Mouse (Mus musculus) hindbrain, embryonic 16.5 days (tissue): ENCODE measurements around the gene Vamp2. TPM values are rescaled to one million over a fixed set of nuclear protein-coding genes. Genes with fewer than 3 reads are reported as not detected.

Source experiments
- ATAC-seq: fragments of 200-750 bp; cut with Nextera tagmentation; 2 replicates; pipeline ENCODE4 v1.8.0; 2017; ENCODE audit warnings: moderate TSS enrichment, moderate library complexity
- H3K27ac ChIP-seq: fragments of 300-500 bp; sonication (generic); 2 replicates; pipeline ENCODE4 v1.5.1; 2014; ENCODE audit warnings: low read depth, mild to moderate bottlenecking, control low read depth, low read length, moderate library complexity
- H3K27me3 ChIP-seq: fragments of 300-500 bp; sonication (generic); replicated peaks from 2 replicates; pipeline ENCODE4 v1.6.1; 2014; ENCODE audit warnings: low read length; ENCODE audit not compliant: control insufficient read depth, insufficient read depth
- H3K36me3 ChIP-seq: fragments of 300-500 bp; sonication (generic); 2 replicates; pipeline ENCODE4 v1.6.1; 2014; ENCODE audit warnings: mild to moderate bottlenecking, low read length, moderate library complexity, mixed read lengths; ENCODE audit not compliant: control insufficient read depth, insufficient read depth
- H3K4me1 ChIP-seq: fragments of 300-500 bp; sonication (generic); 2 replicates; pipeline ENCODE4 v1.6.1; 2014; ENCODE audit warnings: low read depth, low read length; ENCODE audit not compliant: control insufficient read depth, insufficient read depth
- H3K4me2 ChIP-seq: fragments of 300-500 bp; sonication (generic); 2 replicates; pipeline ENCODE4 v1.6.1; 2014; ENCODE audit warnings: mild to moderate bottlenecking, low read length, control low read depth, moderate library complexity
- H3K4me3 ChIP-seq: fragments of 300-500 bp; sonication (generic); 2 replicates; pipeline ENCODE4 v1.5.1; 2014; ENCODE audit warnings: mild to moderate bottlenecking, low read length, control low read depth, moderate library complexity
- H3K9ac ChIP-seq: fragments of 300-500 bp; sonication (generic); 2 replicates; pipeline ENCODE4 v1.6.1; 2014; ENCODE audit warnings: low read depth, mild to moderate bottlenecking, control low read depth, low read length, moderate library complexity
- H3K9me3 ChIP-seq: fragments of 300-500 bp; sonication (generic); 2 replicates; pipeline ENCODE4 v1.6.1; 2014; ENCODE audit warnings: mild to moderate bottlenecking, low read length, moderate library complexity; ENCODE audit not compliant: control insufficient read depth
- WGBS: fragments of 180-500 bp; shearing (Covaris S2); extraction: QIAGEN DNeasy Blood & Tissue Kit; methylation state at CpG from one replicate; pipeline ENCODE4 v1.1.7; 2014; 5-methylcytosine and 5-hydroxymethylcytosine counted together
- polyA plus RNA-seq: library from polyadenylated mRNA; unstranded; fragments of >200 nt; fragmentation: Nextera tagmentation; extraction: Ambion mirVana; gene quantifications from 2 replicates; pipeline ENCODE4 v1.2.1, GENCODE M21; 2015

Gene Vamp2
- polyA plus RNA-seq, 1 experiment from 2014 or later, result 402 TPM

DNA sequence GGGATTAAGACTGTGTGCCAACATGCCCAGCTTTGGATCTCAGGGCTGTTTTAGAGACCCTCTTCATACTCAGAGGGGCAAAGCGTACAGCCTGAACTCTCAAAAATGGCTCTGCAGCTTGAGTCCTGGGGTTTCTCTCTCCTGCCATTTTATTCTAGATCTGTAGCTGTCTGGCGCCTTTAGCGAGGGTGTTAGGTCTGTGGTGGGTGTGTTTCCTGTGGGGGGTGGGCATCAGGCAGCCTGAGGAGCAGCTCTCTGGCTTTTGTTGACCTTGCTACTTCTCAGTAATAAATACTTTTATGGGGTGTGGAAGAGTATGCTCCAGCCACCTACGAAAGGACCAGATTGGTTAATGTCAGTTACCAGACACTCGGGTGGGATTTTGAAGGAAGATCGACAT lies 10.2 kb upstream of the Vamp2 start:
- no peak for ATAC-seq
- Histone ChIP-seq H3K27ac (no peak overlapping the region), H3K4me3 (no peak overlapping the region), H3K27me3 (no peaks in the 10 kb centered on the region), H3K36me3 (no peaks in the 10 kb centered on the region), H3K4me2 (no peak overlapping the region), H3K9ac (no peak overlapping the region), H3K4me1 (0 out of 2 replicates have a peak, but pooled peaks cover 4% of the 10 kb centered on the region), H3K9me3 (no peaks in the 10 kb centered on the region)
- 83% methylated on average over 6 of the region's 6 CpGs for WGBS

DNA sequence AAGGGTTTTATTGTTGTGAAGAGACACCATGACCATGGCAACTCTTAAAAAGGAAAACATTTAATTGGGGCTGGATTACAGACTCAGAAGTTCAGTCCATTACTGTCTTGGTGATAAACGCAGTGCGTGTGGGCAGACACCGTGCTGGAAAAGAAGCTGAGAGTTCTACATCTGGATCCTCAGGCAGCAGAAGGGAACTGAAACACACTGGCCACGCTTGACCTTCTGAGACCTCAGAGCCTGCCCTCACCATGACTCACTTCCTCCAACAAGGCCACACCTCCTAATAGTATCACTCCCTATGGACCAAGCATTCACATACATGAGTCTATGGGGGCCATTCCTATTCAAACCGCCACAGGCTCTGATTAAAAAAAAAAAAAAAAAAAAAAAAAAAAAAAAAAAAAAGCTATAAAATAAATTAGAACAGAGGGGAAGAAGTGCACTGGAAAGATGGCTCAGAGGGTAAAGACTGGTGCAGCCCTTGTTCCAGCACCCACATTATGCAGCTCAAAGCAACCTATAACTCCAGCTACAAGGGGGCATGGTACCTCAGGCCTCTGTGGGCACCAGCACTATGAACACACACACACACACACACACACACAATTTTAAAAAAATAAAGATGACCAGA lies 9.4 kb upstream of the Vamp2 start:
- Histone ChIP-seq H3K4me3 (no peak overlapping the region), H3K4me1 (0 out of 2 replicates have a peak, but pooled peaks cover 4% of the 10 kb centered on the region), H3K9ac (no peak overlapping the region), H3K9me3 (no peaks in the 10 kb centered on the region), H3K36me3 (no peaks in the 10 kb centered on the region), H3K27ac (no peak overlapping the region), H3K27me3 (no peaks in the 10 kb centered on the region), H3K4me2 (no peak overlapping the region)
- no peak for ATAC-seq
- 85% methylated on average over 5 of the region's 5 CpGs for WGBS

DNA sequence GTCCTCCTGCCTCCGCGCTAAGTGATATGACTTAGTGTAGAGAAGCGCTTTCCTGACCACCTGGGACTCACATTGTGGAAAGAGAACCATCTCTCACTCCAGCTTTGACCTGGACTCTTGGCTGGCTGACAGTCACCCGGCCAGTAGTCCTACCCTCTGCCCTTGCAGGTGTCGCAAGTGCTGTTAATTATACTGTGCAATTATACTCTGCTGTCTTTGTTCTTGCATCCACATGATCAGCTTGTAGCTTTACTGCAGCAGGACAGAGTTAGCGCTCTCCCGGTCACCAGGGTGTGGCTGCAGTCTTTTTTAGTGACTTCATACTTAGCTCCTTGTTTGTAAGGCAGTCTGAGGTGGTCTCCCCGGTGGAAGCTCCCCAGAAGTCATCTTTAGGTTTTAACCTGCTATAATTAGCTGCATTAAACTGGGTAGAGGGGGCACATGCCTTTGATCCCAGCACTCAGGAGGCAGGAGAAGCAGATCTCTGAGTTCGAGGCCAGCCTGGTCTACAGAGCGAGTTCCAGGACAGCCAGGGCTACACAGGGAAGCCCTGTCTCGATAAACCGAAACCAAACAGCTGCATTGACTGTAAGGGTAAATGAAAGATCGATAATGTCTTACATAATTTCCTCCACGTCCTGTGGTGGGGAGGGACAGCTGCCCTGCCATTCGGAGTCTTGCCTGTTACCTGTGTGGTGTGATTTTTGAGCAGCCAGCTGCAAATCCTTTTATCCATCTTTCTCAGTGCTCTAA lies 8.0 kb upstream of the Vamp2 start:
- Histone ChIP-seq H3K27ac (no peak overlapping the region), H3K4me2 (no peak overlapping the region), H3K36me3 (no peaks in the 10 kb centered on the region), H3K9me3 (no peaks in the 10 kb centered on the region), H3K9ac (no peak overlapping the region), H3K4me3 (no peak overlapping the region), H3K4me1 (no peaks in the 10 kb centered on the region), H3K27me3 (no peaks in the 10 kb centered on the region)
- WGBS, result 83% methylated on average over 15 of the region's 15 CpGs
- ATAC-seq, result no peak

DNA sequence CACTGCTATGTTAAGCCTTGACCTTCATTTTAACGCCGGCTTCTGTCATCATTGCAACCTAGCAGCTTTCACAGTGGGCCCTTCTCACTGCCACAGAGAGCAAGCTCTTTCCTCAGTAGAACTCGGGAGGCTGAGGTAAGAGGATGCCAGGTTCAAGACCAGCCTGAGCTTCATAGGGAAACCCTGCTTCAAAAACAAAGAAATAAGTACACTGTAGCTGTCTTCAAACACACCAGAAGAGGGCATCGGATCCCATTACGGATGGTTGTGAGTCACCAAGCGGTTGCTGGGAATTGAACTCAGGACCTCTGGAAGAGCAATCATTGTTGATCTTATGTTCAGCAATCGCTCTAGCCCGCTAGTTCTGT lies 7.5 kb upstream of the Vamp2 start:
- Histone ChIP-seq H3K27me3 (no peaks in the 10 kb centered on the region), H3K27ac (no peak overlapping the region), H3K9me3 (no peaks in the 10 kb centered on the region), H3K9ac (no peak overlapping the region), H3K4me1 (no peaks in the 10 kb centered on the region), H3K4me2 (no peak overlapping the region), H3K36me3 (no peaks in the 10 kb centered on the region), H3K4me3 (no peak overlapping the region)
- no peak for ATAC-seq
- 91% methylated on average over 8 of the region's 8 CpGs for WGBS

DNA sequence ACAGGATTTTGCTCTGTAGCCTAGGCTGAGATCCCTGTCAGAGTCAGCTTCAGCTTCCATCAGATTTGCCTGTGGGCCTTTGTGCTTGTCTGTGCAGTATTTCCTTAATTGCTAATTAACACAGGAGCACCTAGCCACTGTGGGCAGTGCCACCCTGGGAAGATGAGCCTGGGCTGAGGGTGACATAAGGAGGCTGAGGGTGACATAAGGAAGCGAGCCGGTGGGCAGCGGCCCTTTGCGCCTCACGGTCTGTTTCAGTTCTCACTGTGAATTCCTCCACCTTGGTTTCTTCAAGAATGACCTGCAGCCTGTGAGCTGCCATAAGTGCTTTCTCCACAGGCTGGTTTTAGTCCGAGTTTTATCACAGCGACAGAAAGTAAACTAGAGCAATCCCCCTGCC lies 6.7 kb upstream of the Vamp2 start:
- no peak overlapping the region for H3K27ac ChIP-seq
- H3K4me1 ChIP-seq, result no peaks in the 10 kb centered on the region
- 93% methylated on average over 7 of the region's 7 CpGs for WGBS
- H3K9me3 ChIP-seq, result no peaks in the 10 kb centered on the region
- H3K27me3 ChIP-seq, result no peaks in the 10 kb centered on the region
- H3K9ac ChIP-seq, result no peak overlapping the region
- ATAC-seq, result no peak
- H3K4me2 ChIP-seq, result no peak overlapping the region
- no peak overlapping the region for H3K4me3 ChIP-seq
- H3K36me3 ChIP-seq, result no peaks in the 10 kb centered on the region

DNA sequence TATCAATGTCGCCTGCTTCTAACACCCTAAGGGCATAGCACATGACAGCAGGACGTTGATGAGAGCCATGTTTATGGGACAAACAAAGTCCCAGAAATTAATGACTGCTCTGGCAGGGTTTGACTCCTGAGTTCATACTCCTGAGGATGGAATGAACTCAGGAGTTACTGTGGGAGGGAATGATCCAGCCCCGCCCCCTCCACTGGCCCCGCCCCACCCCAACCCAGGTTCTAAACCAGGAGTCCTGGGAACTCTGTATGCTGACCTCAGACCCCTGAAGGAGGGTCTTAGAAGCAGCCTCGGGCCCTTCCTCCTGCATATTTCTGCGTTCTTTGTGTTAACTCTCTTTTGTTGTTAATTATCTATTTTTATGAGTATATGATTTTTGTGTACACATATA lies 2.7 kb upstream of the Vamp2 start:
- Histone ChIP-seq H3K27ac (no peak overlapping the region), H3K4me2 (no peak overlapping the region), H3K9me3 (no peaks in the 10 kb centered on the region), H3K27me3 (no peaks in the 10 kb centered on the region), H3K36me3 (peaks cover 3% of the 10 kb centered on the region; the same call in 1 of the 2 replicates), H3K4me3 (no peak overlapping the region), H3K4me1 (peaks cover 19% of the 10 kb centered on the region), H3K9ac (no peak overlapping the region)
- ATAC-seq, result no peak
- 74% methylated on average over 6 of the region's 6 CpGs for WGBS

DNA sequence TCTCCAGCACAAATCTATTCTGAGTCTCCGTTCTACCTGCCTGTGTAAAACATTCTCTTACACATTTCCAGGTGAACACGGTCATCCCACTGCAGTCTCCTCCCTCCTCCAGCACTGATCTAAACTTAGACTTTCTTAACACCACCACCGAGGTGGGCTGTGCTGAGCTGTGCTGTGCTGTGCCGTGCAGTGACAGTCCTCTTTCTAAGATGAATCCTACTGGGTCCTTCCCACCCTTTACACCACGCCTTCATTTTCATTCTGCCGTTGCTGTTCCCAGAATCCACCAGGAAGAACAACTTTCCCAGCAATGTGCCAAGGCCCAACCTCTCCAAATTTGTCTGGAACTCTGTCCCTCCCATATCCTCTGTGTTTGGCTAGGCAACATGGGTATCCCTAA lies 1.9 kb upstream of the Vamp2 start:
- WGBS, result 74% methylated on average over 6 of the region's 6 CpGs
- Histone ChIP-seq H3K4me2 (no peak overlapping the region), H3K9me3 (no peaks in the 10 kb centered on the region), H3K36me3 (peaks cover 3% of the 10 kb centered on the region), H3K27me3 (no peaks in the 10 kb centered on the region), H3K4me3 (no peak overlapping the region), H3K4me1 (peaks cover 24% of the 10 kb centered on the region), H3K27ac (no peak overlapping the region), H3K9ac (no peak overlapping the region; the same call in 1 of the 2 replicates)
- no peak for ATAC-seq

DNA sequence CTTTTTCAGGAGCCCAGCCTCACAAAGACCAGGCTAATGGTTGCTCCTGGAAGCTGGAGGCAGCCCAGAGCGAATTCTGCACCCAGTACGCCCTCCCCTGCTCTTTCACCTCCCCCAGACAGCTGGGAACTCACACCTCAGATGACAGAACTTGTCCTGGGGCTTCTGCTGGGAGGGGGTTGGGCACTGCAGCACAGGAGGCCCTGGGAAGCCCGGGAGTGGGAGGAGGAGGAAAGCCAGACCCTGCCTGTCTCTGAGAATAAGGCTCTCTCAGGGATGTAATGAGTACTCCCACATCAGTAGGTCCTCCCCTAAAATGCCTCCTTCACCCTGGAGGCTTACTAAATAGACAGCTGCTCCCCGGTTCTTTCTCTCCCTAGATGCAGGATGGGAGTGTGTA lies 1.2 kb upstream of the Vamp2 start:
- Histone ChIP-seq H3K36me3 (peaks cover 6% of the 10 kb centered on the region), H3K4me2 (no peak overlapping the region), H3K4me1 (peaks cover 26% of the 10 kb centered on the region), H3K9me3 (no peaks in the 10 kb centered on the region), H3K27me3 (no peaks in the 10 kb centered on the region), H3K4me3 (no peak overlapping the region), H3K9ac (no peak overlapping the region), H3K27ac (no peak overlapping the region)
- 33% methylated on average over 4 of the region's 4 CpGs for WGBS
- ATAC-seq, result no peak

DNA sequence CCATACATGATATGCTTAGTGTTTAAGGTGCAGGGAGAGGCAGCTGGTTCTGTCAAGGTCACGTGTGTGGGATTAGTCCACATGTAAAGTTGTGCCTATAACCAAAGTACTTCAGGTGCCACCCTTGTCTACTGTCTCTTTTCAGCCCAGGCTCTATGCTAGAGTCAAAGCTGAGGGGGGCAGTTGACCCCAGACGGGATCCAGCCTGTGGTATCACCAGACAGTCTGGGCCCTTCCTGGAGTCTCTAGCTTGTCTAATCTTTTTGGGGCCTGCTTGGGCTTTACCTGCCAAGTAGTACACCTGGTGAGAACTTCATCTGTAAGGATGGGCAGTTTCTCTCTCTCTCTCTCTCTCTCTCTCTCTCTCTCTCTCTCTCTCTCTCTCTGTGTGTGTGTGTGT lies 693 bp upstream of the Vamp2 start:
- H3K4me3 ChIP-seq, result peak overlapping the region; percentile 99
- H3K4me2 ChIP-seq, result peak overlapping the region; percentile 94
- H3K9ac ChIP-seq, result peak overlapping the region; percentile 100; the same call in 1 of the 2 replicates
- peaks cover 6% of the 10 kb centered on the region for H3K36me3 ChIP-seq
- peaks cover 27% of the 10 kb centered on the region for H3K4me1 ChIP-seq
- H3K27me3 ChIP-seq, result no peaks in the 10 kb centered on the region
- ATAC-seq, result no peak
- no peaks in the 10 kb centered on the region for H3K9me3 ChIP-seq
- 55% methylated on average over 2 of the region's 2 CpGs for WGBS
- H3K27ac ChIP-seq, result peak overlapping the region; percentile 96
